ENCODE assay signal across 7 mouse cellular contexts in the genomic region with DNA sequence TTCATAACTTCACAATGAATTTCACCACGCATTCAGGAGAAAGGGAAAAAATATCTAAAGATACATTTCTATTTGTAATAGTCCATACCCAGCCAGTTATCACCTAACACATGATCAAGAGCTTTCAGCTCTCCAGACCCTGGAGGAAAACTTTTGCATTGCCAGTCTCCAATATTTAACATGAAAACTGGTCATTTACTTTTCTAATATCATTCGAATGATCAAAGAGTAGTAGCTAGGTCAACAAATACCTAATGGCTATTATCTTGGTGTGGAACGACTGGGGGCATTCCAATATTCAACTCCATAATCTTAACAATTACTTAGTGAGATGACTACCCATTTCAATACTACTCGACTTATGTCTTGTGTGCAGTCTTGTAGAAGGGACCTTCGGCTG. TPM values are rescaled to one million over a fixed set of nuclear protein-coding genes. Genes with fewer than 3 reads are reported as not detected.
DNase-seq lines count a peak whose midpoint lies in the region; ATAC-seq lines count a peak whose summit lies in the region.

No protein-coding gene starts in this region.

- H3K9ac ChIP-seq in lung, embryonic 15.5 days = peak overlapping the region; percentile 75
- H3K9ac ChIP-seq in embryonic facial prominence, embryonic 15.5 days = peak overlapping the region; percentile 62
- peak overlapping the region; percentile 90 for H3K9ac ChIP-seq in limb, embryonic 12.5 days (replicated peaks)
- H3K9ac ChIP-seq in stomach, embryonic 15.5 days = peak overlapping the region; percentile 93; the same call in 1 of the 2 replicates

- H3K4me1 ChIP-seq in lung, embryonic 15.5 days = peaks cover 12% of the 10 kb centered on the region
- peaks cover 21% of the 10 kb centered on the region for H3K4me1 ChIP-seq in embryonic facial prominence, embryonic 15.5 days
- H3K4me1 ChIP-seq in limb, embryonic 12.5 days (replicated peaks) = peaks cover 19% of the 10 kb centered on the region
- H3K4me1 ChIP-seq in stomach, embryonic 15.5 days = peaks cover 8% of the 10 kb centered on the region; the same call in 1 of the 2 replicates

- no peak for ATAC-seq in lung, embryonic 15.5 days (ENCODE audit: borderline replicate concordance, extremely low read depth, low FRiP score, low TSS enrichment)
- ATAC-seq in embryonic facial prominence, embryonic 15.5 days (ENCODE audit: insufficient number of reproducible peaks, low FRiP score, low TSS enrichment, low read depth) = no peak
- no peak for ATAC-seq in limb, embryonic 12.5 days (ENCODE audit: insufficient number of reproducible peaks, insufficient read depth, low FRiP score, low TSS enrichment, low read depth)
- no peak for ATAC-seq in stomach, embryonic 15.5 days (ENCODE audit: insufficient read depth, low FRiP score, low read depth)

- no peak for DNase-seq in lung, postnatal 10 days
- DNase-seq in right cerebral cortex, adult 18-20 months = no peak
- DNase-seq in B cell, adult 2 months = no peak

- 3% methylated on average over 5 of the region's 5 CpGs for WGBS in lung, embryonic 15.5 days
- WGBS in embryonic facial prominence, embryonic 15.5 days = 12% methylated on average over 5 of the region's 5 CpGs
- WGBS in limb, embryonic 12.5 days = 21% methylated on average over 5 of the region's 5 CpGs
- WGBS in stomach, embryonic 15.5 days = 12% methylated on average over 5 of the region's 5 CpGs

- H3K27me3 ChIP-seq in lung, embryonic 15.5 days = no peaks in the 10 kb centered on the region
- no peaks in the 10 kb centered on the region for H3K27me3 ChIP-seq in embryonic facial prominence, embryonic 15.5 days
- no peaks in the 10 kb centered on the region for H3K27me3 ChIP-seq in limb, embryonic 12.5 days
- H3K27me3 ChIP-seq in stomach, embryonic 15.5 days (replicated peaks) = no peaks in the 10 kb centered on the region

- peak overlapping the region; percentile 97; the same call in 1 of the 2 replicates for H3K27ac ChIP-seq in lung, embryonic 15.5 days
- H3K27ac ChIP-seq in embryonic facial prominence, embryonic 15.5 days (replicated peaks) = no peak overlapping the region; the same call in 1 of the 2 replicates
- no peak overlapping the region for H3K27ac ChIP-seq in limb, embryonic 12.5 days
- peak overlapping the region; percentile 99 for H3K27ac ChIP-seq in stomach, embryonic 15.5 days

- no peaks in the 10 kb centered on the region for H3K9me3 ChIP-seq in lung, embryonic 15.5 days
- no peaks in the 10 kb centered on the region for H3K9me3 ChIP-seq in embryonic facial prominence, embryonic 15.5 days (replicated peaks)
- H3K9me3 ChIP-seq in limb, embryonic 12.5 days = no peaks in the 10 kb centered on the region
- H3K9me3 ChIP-seq in stomach, embryonic 15.5 days = no peaks in the 10 kb centered on the region

- peaks cover 9% of the 10 kb centered on the region for H3K36me3 ChIP-seq in lung, embryonic 15.5 days
- no peaks in the 10 kb centered on the region; the same call in 1 of the 2 replicates for H3K36me3 ChIP-seq in embryonic facial prominence, embryonic 15.5 days
- H3K36me3 ChIP-seq in limb, embryonic 12.5 days = peaks cover 5% of the 10 kb centered on the region
- H3K36me3 ChIP-seq in stomach, embryonic 15.5 days = no peaks in the 10 kb centered on the region; the same call in 1 of the 2 replicates

- H3K4me3 ChIP-seq in lung, embryonic 15.5 days = peak overlapping the region; percentile 92
- H3K4me3 ChIP-seq in embryonic facial prominence, embryonic 15.5 days (replicated peaks) = peak overlapping the region; percentile 85
- H3K4me3 ChIP-seq in limb, embryonic 12.5 days (replicated peaks) = peak overlapping the region; percentile 95
- H3K4me3 ChIP-seq in stomach, embryonic 15.5 days (replicated peaks) = peak overlapping the region; percentile 98

- peak overlapping the region; percentile 58 for H3K4me2 ChIP-seq in lung, embryonic 15.5 days
- H3K4me2 ChIP-seq in embryonic facial prominence, embryonic 15.5 days (replicated peaks) = peak overlapping the region; percentile 66
- peak overlapping the region; percentile 68 for H3K4me2 ChIP-seq in limb, embryonic 12.5 days
- peak overlapping the region; percentile 55 for H3K4me2 ChIP-seq in stomach, embryonic 15.5 days

RNA-seq across cellular contexts. Expression of a gene that starts 22.3 kb away (rescaled TPM):
- polyA plus RNA-seq in lung, embryonic 15.5 days (2015; fragmentation: Nextera tagmentation; extraction: Ambion mirVana) = 0.38 and 0.50 TPM in 2 replicates
- polyA plus RNA-seq in embryonic facial prominence, embryonic 15.5 days (2015; fragmentation: Nextera tagmentation; extraction: Ambion mirVana) = 1.4 and 1.9 TPM in 2 replicates
- 0.19 TPM in 1 of 2 replicates, not detected in the other for polyA plus RNA-seq in limb, embryonic 12.5 days (2016; fragmentation: Nextera tagmentation; extraction: Ambion mirVana)
- 0.13 and 0.18 TPM in 2 replicates for polyA plus RNA-seq in stomach, embryonic 15.5 days (2015; fragmentation: Nextera tagmentation; extraction: Ambion mirVana)

RNA-seq across cellular contexts. Expression of a gene that starts 26.7 kb away (rescaled TPM):
- 116 and 127 TPM in 2 replicates for polyA plus RNA-seq in lung, embryonic 15.5 days (2015; fragmentation: Nextera tagmentation; extraction: Ambion mirVana)
- 104 and 108 TPM in 2 replicates for polyA plus RNA-seq in embryonic facial prominence, embryonic 15.5 days (2015; fragmentation: Nextera tagmentation; extraction: Ambion mirVana)
- polyA plus RNA-seq in limb, embryonic 12.5 days (2016; fragmentation: Nextera tagmentation; extraction: Ambion mirVana) = 128 and 131 TPM in 2 replicates
- polyA plus RNA-seq in stomach, embryonic 15.5 days (2015; fragmentation: Nextera tagmentation; extraction: Ambion mirVana) = 90.1 and 107 TPM in 2 replicates

Comparison
In these comparisons a context has a peak if more than half of its experiments do, and no peak if none do; other contexts are left out.
1. H3K27ac ChIP-seq: peak in lung, embryonic 15.5 days (single experiment) and stomach, embryonic 15.5 days (single experiment); none in embryonic facial prominence, embryonic 15.5 days (single experiment) and limb, embryonic 12.5 days (single experiment).
2. Peak in every context shown above with its lines, with median percentiles within 50 percentile points of each other: H3K4me2 ChIP-seq, H3K4me3 ChIP-seq and H3K9ac ChIP-seq.